Mouse (Mus musculus) embryonic fibroblast, embryonic 13.5 days (primary cell): ENCODE data around the gene Vmn1r117.
"Not testable (repeated sequence)": the region's sequence is repeated elsewhere in the genome, so short reads cannot be mapped to it uniquely, and the experiment has no call there.

ENCODE experiments used
- CTCF ChIP-seq: IDR thresholded peaks from 2 replicates; pipeline ENCODE4 v1.5.1; 2011; ENCODE audit warnings: mild to moderate bottlenecking, control low read depth, low read length, moderate library complexity, borderline replicate concordance; ENCODE audit not compliant: insufficient read depth
- POLR2A ChIP-seq: IDR thresholded peaks from 2 replicates; pipeline ENCODE4 v1.6.1; 2011; ENCODE audit warnings: low read depth, mild to moderate bottlenecking, control low read depth, low read length, moderate library complexity

GRCm38 (mm10) chr7:20871956-20872355 lies 12.0 kb downstream of the Vmn1r117 start, which contains the start of gene Vmn1r116:
- TF ChIP-seq CTCF, POLR2A: not testable (repeated sequence)
